Mouse (Mus musculus) forebrain, postnatal 0 days (tissue): ENCODE results near the gene Ccnd1. TPM values are rescaled to one million over a fixed set of nuclear protein-coding genes. Genes with fewer than 3 reads are reported as not detected.

Experiments
- ATAC-seq: fragments of 200-750 bp; cut with Nextera tagmentation; 2 replicates; pipeline ENCODE4 v1.8.0; 2017; ENCODE audit warnings: mild to moderate bottlenecking, moderate library complexity
- DNase-seq: peaks from one replicate; pipeline ENCODE4 v3.0.0-alpha.2; 2015
- H3K27ac ChIP-seq: fragments of 300-500 bp; sonication (generic); 2 replicates; pipeline ENCODE4 v1.5.1; 2014; ENCODE audit warnings: low read depth, mild to moderate bottlenecking, antibody characterized with exemption, low read length, moderate library complexity, mixed read lengths
- H3K27me3 ChIP-seq: fragments of 300-500 bp; sonication (generic); 2 replicates; pipeline ENCODE4 v1.6.1; 2014; ENCODE audit warnings: mild to moderate bottlenecking, low read length, mixed read lengths; ENCODE audit not compliant: insufficient read depth
- H3K36me3 ChIP-seq: fragments of 300-500 bp; sonication (generic); 2 replicates; pipeline ENCODE4 v1.6.1; 2014; ENCODE audit warnings: mild to moderate bottlenecking, moderate library complexity; ENCODE audit not compliant: insufficient read depth
- H3K4me1 ChIP-seq: fragments of 300-500 bp; sonication (generic); 2 replicates; pipeline ENCODE4 v1.6.1; 2014; ENCODE audit warnings: antibody characterized with exemption; ENCODE audit not compliant: insufficient read depth
- H3K4me2 ChIP-seq: fragments of 300-500 bp; sonication (generic); 2 replicates; pipeline ENCODE4 v1.6.1; 2014; ENCODE audit warnings: low read depth, mild to moderate bottlenecking, moderate library complexity
- H3K4me3 ChIP-seq: fragments of 300-500 bp; sonication (generic); 2 replicates; pipeline ENCODE4 v1.5.1; 2014; ENCODE audit warnings: low read depth, low read length, mixed read lengths
- H3K9ac ChIP-seq: fragments of 300-500 bp; sonication (generic); 2 replicates; pipeline ENCODE4 v1.6.1; 2014; ENCODE audit warnings: mild to moderate bottlenecking
- H3K9me3 ChIP-seq: fragments of 300-500 bp; sonication (generic); 2 replicates; pipeline ENCODE4 v1.6.1; 2016; ENCODE audit warnings: low read length
- CTCF ChIP-seq: sonication (generic); IDR thresholded peaks from 2 replicates; pipeline ENCODE4 v1.5.1; 2016; ENCODE audit warnings: antibody characterized with exemption, control low read depth, low read depth
- WGBS: fragments of 180-500 bp; shearing (Covaris S2); extraction: QIAGEN DNeasy Blood & Tissue Kit; methylation state at CpG from one replicate; pipeline ENCODE4 v1.1.7; 2014; 5-methylcytosine and 5-hydroxymethylcytosine counted together
- polyA plus RNA-seq: library from polyadenylated mRNA; unstranded; fragments of >200 nt; fragmentation: Nextera tagmentation; extraction: Ambion mirVana; gene quantifications from 2 replicates; pipeline ENCODE4 v1.2.1, GENCODE M21; 2015
- total RNA-seq: library from RNA; depleted of rRNA; stranded (reverse); fragments of >200 nt; gene quantifications from 2 replicates; pipeline ENCODE4 v1.2.3, GENCODE M21; 2014

The Ccnd1 gene
- total and polyA plus RNA-seq, 2 experiments from 2014 or later: 29.0 to 33.5 TPM

DNA sequence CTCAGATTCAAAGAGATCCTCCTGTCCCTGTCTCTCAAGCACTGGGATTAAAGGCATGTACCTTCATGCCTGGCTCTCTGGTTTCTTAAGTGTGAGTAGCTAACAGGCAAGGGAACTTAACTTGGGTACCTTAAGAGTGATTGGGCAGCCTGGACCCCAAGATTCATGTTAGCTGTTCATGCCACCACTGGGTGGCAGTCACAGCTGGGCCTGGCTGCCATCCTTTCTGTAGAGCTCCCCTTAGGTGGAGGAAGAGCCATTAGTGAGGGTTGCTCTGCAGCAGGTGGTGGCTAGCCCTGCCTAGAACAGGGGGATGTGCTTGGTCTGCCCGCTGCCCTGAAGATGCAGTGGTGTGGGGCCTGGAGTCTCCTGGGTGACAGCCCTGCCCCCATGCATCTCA, 20.9 kb downstream of the Ccnd1 start:
- no peaks in the 10 kb centered on the region for H3K27me3 ChIP-seq
- no peak overlapping the region for H3K9ac ChIP-seq
- DNase-seq (no peak), ATAC-seq (no peak)
- 73% methylated on average over 1 of the region's 1 CpGs for WGBS
- no peaks in the 10 kb centered on the region for H3K9me3 ChIP-seq
- H3K4me2 ChIP-seq: no peak overlapping the region
- no peak overlapping the region for H3K27ac ChIP-seq
- TF ChIP-seq CTCF: peak; percentile 65
- peaks cover 7% of the 10 kb centered on the region; the same call in 1 of the 2 replicates for H3K4me1 ChIP-seq
- H3K4me3 ChIP-seq: no peak overlapping the region
- H3K36me3 ChIP-seq: peaks cover 46% of the 10 kb centered on the region

DNA sequence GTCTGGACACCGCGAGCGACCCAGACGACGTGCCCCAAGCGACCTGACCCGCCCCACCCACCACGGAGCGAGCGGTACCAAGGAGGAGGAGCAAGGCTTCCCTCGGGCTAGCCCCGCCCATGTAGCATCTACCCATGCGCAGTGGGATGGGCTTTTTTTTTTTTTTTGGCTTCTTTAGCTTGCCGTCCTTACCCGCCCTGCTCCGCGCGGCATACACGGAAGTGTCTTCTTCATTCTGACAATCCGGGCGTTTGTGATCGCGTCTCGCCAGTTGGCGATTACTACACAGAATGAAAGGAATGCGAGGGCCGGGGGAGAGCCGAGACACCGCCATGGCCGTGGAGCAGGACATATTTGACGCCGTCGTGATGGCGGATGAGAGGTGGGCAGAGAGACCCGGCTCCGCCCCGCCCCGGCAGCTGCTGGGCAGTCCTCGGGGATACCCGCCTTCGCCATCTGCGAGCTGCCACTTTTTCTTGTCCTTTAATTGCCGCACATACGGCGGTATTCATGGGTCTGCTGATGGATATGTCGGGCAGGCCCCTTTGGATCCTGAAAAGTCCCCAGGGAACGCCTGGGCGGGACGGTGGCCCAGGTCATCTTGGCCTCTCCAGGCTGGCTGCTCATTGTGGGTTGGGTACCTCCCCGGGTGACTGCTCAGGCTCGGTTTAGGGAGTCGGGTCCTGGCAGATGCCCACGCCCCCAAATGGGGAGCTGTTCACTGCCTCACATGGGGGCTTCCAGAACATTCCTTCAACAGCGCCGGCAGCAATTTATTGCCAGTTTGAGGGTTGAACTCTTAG, 24.6 kb downstream of the Ccnd1 start, which contains the start of gene LTO1:
LTO1 (plus strand) TSS at position 153 of the 803 bp plus-strand sequence.
- no peaks in the 10 kb centered on the region for H3K9me3 ChIP-seq
- H3K4me2 ChIP-seq: peak within 1 kb of the TSS; percentile 86
- DNase-seq (peak; percentile 95), ATAC-seq (peak; percentile 97)
- TF ChIP-seq CTCF: no peak
- no peaks in the 10 kb centered on the region for H3K27me3 ChIP-seq
- H3K4me1 ChIP-seq: peaks cover 7% of the 10 kb centered on the region; the same call in 1 of the 2 replicates
- peak within 1 kb of the TSS; percentile 81 for H3K4me3 ChIP-seq
- peak within 1 kb of the TSS; percentile 76 for H3K9ac ChIP-seq
- H3K36me3 ChIP-seq: peaks cover 20% of the 10 kb centered on the region
- WGBS: under 1% methylated on average over 53 of the region's 55 CpGs
- H3K27ac ChIP-seq: peak within 1 kb of the TSS; percentile 91

DNA sequence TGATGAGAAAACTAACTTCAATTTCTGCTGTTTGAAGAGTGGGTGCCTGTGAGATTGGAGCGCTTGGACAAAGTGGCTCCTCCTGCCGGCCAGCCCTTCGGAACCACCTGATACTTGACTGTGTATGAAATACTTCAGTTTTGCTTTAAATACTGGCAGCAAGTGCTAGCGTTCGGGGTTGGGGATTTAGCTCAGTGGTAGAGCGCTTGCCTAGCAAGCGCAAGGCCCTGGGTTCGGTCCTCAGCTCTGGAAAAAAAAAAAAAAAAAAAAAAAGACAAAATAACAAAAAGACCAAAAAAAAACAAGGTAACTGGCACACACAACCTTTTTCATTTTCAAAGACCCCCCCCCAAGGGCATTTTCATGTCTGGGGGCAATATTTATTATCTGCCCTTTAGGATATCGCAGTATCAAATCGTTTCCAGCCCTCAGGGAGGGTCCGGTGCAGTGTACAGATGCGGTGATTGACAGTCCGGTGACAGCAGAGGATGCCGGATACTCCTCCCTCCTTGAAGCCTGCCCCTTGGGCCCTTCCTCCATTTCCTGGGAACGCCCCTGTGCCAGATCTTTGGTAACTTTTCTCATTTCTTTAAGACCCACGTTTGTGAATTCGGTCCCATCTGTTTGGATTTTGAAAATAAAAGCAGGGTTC, 25.3 kb downstream of the Ccnd1 start:
- Histone ChIP-seq H3K4me3 (peak overlapping the region; percentile 81), H3K9ac (peak overlapping the region; percentile 76), H3K4me2 (peak overlapping the region; percentile 86), H3K4me1 (peaks cover 7% of the 10 kb centered on the region; the same call in 1 of the 2 replicates), H3K27me3 (no peaks in the 10 kb centered on the region), H3K27ac (peak overlapping the region; percentile 91), H3K36me3 (peaks cover 13% of the 10 kb centered on the region), H3K9me3 (no peaks in the 10 kb centered on the region)
- 7% methylated on average over 17 of the region's 17 CpGs for WGBS
- DNase-seq: peak; percentile 73
- peak; percentile 89 for ATAC-seq
- peak; percentile 41; the same call in 1 of the 2 replicates for TF ChIP-seq CTCF

DNA sequence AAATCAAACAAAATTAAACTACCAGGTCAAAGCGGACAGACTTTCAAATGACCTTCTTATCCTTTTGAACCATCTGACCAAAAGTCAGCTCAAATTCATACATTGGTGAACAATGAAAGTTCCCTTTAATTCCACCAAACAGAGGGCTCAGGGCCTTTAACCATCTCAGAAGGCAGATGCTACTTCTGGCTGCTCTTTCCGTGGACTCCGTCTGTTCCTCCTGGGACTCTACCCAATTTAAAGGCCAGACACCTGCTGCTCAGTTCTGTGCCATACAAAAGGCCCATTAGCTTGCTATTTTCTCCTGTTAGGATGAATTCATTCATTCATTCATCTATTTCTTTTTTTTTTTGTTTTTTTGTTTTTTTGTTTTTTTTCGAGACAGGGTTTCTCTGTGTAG, 26.8 kb downstream of the Ccnd1 start:
- Histone ChIP-seq H3K27ac (no peak overlapping the region), H3K27me3 (no peaks in the 10 kb centered on the region), H3K9ac (no peak overlapping the region), H3K9me3 (no peaks in the 10 kb centered on the region), H3K4me1 (peaks cover 7% of the 10 kb centered on the region; the same call in 1 of the 2 replicates), H3K4me3 (no peak overlapping the region), H3K36me3 (no peaks in the 10 kb centered on the region; the same call in 1 of the 2 replicates), H3K4me2 (no peak overlapping the region)
- peak; percentile 30 for DNase-seq
- no peak for ATAC-seq
- TF ChIP-seq CTCF: no peak
- WGBS: 54% methylated on average over 4 of the region's 4 CpGs

DNA sequence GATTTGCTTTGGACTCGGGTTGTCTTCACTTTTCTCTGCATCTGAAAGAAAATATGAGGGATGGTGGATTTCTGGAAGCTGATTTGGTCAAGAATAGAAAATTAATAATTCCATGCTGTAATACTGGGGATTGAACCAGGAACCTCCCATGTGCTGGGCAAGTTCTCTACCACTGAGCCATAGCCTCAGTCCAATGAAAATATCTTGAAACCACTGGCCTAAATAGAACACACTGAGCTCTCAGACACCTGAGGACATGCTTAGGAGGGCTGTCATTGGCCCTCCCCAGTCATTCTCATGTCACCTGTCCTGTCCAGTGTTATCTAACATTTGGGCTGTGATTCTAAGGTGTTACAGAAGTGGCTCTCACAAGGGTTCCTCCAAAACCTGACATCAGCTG, 28.6 kb downstream of the Ccnd1 start:
- Histone ChIP-seq H3K4me1 (peaks cover 7% of the 10 kb centered on the region; the same call in 1 of the 2 replicates), H3K9ac (no peak overlapping the region), H3K27me3 (no peaks in the 10 kb centered on the region; the same call in 1 of the 2 replicates), H3K4me3 (no peak overlapping the region), H3K4me2 (no peak overlapping the region), H3K36me3 (no peaks in the 10 kb centered on the region), H3K27ac (no peak overlapping the region), H3K9me3 (no peaks in the 10 kb centered on the region)
- ATAC-seq (no peak), DNase-seq (no peak)
- WGBS: 93% methylated on average over 1 of the region's 1 CpGs
- TF ChIP-seq CTCF: no peak

DNA sequence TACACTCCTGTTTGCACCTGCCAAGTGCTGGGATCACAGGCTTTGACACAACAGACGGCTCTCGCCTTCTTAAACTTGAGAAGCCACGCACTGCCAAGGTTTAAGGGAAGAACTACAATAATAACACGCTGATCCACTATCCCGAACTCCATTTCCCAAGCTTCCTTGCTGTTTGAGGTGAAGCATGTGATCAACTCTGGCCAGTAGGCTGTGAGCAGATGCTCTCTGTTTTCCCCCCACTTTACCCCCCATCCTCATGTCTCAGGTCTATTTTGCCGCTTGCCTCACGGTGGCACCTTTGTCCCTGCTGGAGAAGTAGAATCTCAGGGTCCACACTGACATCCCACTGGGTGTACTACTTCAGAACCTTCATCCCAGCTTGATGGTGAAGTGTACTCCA, 31.0 kb downstream of the Ccnd1 start:
- no peak overlapping the region for H3K27ac ChIP-seq
- 30% methylated on average over 7 of the region's 7 CpGs for WGBS
- peak overlapping the region; percentile 6 for H3K4me2 ChIP-seq
- peak; percentile 59 for DNase-seq
- no peak overlapping the region for H3K4me3 ChIP-seq
- no peaks in the 10 kb centered on the region for H3K4me1 ChIP-seq
- no peaks in the 10 kb centered on the region; the same call in 1 of the 2 replicates for H3K27me3 ChIP-seq
- no peak overlapping the region for H3K9ac ChIP-seq
- H3K36me3 ChIP-seq: no peaks in the 10 kb centered on the region
- peak; percentile 35 for TF ChIP-seq CTCF
- no peaks in the 10 kb centered on the region for H3K9me3 ChIP-seq
- ATAC-seq: peak; percentile 84

DNA sequence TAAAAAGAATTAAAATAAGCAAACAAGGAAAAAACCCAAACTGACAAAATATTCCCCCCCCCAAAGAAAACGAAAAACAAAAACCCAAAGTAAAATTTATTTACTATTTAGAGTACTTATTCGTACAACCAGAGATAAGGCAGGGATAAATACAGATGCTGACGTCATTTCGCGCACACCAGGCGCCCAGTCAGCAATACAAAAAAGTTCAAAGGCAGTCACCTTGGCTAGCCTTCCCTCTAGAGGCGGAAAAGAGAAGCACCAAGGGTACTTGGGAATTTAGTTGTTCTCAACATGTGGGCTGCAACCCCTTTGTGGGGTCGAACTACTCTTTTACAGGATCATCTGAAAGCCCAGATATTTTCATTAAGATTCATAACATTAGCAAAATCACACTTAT, 31.9 kb downstream of the Ccnd1 start:
- Histone ChIP-seq H3K4me1 (no peaks in the 10 kb centered on the region), H3K9ac (no peak overlapping the region), H3K9me3 (no peaks in the 10 kb centered on the region), H3K4me2 (no peak overlapping the region), H3K36me3 (no peaks in the 10 kb centered on the region), H3K27ac (no peak overlapping the region), H3K27me3 (no peaks in the 10 kb centered on the region; the same call in 1 of the 2 replicates), H3K4me3 (no peak overlapping the region)
- WGBS: 18% methylated on average over 8 of the region's 8 CpGs
- DNase-seq (no peak), ATAC-seq (no peak)
- no peak; the same call in 1 of the 2 replicates for TF ChIP-seq CTCF
